Mouse (Mus musculus) adrenal gland, postnatal 4 days (tissue): ENCODE measurements around the gene Hist1h3g. TPM values are rescaled to one million over a fixed set of nuclear protein-coding genes. Genes with fewer than 3 reads are reported as not detected.
A peak's percentile ranks its signal among the peaks of the same experiment; 100 is the strongest.
"Not testable (repeated sequence)": the region's sequence is repeated elsewhere in the genome, so short reads cannot be mapped to it uniquely, and the experiment has no call there.

Source experiments
- DNase-seq, 2 experiments: peaks; one replicate each; pipeline ENCODE4 v3.0.0; 2021 to 2022; ENCODE audit warnings: low spot score in 2 of 2, mixed read lengths in 2 of 2
- total RNA-seq, 2 experiments: library from RNA; stranded (reverse); gene quantifications; 2 replicates each; pipeline ENCODE4 v1.2.3; 2021

Hist1h3g gene
- total RNA-seq, 2 experiments from 2014 or later, result 144 to 196 TPM

DNA sequence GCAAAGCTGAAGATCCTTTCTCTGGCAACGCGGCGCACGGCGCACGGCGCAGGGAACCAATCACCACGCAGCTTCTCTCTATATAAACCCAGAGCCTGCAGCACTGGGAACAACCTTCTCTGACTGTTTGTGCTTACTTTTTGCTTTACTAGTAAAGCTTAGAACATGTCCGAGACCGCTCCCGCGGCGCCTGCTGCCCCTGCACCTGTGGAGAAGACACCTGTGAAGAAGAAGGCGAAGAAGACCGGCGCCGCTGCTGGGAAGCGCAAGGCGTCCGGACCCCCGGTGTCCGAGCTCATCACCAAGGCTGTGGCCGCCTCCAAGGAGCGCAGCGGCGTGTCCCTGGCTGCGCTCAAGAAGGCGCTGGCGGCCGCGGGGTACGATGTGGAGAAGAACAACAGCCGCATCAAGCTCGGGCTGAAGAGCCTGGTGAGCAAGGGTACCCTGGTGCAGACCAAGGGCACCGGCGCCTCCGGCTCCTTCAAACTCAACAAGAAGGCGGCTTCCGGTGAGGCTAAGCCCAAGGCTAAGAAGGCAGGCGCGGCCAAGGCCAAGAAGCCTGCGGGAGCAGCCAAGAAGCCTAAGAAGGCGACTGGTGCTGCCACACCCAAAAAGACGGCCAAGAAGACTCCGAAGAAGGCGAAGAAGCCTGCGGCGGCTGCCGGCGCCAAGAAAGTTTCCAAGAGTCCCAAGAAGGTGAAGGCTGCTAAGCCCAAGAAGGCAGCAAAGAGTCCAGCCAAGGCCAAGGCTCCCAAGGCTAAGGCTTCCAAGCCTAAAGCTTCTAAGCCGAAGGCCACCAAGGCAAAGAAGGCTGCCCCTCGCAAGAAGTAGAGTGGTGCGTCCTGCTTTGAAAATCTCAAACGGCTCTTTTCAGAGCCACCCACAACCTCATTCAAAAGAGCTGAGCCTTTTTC lies 20.0 kb downstream of the Hist1h3g start:
- peak; percentile 48 to 64 for DNase-seq

DNA sequence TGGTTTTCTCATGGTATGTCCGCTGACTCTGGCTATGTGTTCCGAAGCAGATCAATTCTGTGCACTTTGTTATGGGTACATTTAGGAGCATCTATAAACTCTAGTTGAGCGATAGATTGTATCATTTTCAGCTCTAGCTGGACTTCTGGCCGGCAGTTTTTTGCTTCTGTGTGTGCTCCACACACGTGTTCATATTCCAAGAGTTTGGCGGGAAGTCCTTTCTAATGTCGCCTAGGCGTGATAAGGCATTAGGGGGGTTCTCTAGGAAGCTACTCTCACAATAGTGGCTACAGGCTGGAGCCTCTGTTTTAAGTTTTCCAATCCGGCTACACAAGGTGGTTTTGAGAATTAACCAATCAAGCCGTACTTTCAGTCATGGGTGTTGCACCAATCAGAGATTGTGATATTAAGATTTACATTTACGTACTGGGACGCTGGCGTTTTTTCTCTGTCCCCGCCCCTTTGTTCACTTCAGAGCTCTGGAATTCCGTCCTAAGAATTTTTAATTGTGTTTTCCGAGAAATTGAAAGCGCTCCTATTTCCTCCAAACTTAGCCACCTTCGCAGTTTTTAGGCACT lies 20.7 kb downstream of the Hist1h3g start:
- DNase-seq, result peak in 1 of 2 experiments; percentile 46

DNA sequence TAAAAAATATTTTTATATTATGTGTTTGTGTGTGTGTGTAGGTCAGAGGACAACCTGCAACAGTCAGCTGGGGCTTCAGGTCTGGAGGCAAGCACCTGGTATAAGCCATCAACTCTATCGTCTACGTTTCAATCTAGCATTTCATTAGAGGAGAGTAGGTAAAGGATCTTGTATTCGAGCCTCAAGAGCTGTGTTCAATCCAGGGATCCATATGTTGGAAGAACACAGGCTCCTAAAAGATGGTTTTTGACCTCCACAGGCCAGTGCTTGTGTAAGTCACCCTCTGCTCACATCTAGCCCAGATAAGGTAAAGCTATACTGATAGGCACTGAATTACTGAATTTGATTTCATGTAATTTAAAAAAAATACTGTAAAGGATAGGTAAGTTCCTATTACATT lies 21.7 kb downstream of the Hist1h3g start:
- no peak for DNase-seq

DNA sequence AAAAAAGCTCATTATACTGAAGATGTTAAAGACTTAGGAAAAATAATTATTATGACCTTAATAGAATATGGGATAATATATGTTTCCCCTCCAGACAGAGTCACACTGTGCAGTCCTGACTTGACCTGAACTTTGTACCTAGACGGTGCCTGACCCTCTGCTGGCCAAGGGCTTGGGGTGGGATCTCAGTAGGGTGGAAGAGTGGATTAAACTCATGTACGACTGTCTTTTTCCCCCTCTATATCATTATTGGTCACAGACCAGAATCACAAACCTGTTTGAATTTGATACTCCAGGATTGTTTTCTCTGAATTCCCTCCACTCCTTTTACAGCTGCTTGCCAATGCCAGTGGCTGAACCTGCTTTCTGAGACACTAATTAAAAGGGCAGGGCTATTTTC lies 25.5 kb downstream of the Hist1h3g start:
- not testable (repeated sequence) for DNase-seq

DNA sequence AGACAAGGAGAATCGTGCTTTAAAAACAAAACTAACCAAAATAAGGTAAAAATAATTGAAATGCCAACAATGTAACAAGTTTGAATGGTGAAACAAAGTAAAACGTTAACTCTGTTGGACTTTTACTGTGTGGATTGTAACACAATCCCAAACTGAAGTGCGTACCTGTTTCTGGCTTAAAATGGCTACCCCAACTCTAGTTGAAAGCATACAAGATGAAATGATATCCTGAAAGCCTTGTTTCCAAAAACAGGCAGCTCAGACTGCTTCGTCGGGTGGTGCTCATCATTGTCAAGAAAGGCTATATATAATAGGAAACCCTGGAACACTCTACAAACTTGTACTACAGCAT lies 26.3 kb downstream of the Hist1h3g start:
- DNase-seq, result not testable (repeated sequence)

DNA sequence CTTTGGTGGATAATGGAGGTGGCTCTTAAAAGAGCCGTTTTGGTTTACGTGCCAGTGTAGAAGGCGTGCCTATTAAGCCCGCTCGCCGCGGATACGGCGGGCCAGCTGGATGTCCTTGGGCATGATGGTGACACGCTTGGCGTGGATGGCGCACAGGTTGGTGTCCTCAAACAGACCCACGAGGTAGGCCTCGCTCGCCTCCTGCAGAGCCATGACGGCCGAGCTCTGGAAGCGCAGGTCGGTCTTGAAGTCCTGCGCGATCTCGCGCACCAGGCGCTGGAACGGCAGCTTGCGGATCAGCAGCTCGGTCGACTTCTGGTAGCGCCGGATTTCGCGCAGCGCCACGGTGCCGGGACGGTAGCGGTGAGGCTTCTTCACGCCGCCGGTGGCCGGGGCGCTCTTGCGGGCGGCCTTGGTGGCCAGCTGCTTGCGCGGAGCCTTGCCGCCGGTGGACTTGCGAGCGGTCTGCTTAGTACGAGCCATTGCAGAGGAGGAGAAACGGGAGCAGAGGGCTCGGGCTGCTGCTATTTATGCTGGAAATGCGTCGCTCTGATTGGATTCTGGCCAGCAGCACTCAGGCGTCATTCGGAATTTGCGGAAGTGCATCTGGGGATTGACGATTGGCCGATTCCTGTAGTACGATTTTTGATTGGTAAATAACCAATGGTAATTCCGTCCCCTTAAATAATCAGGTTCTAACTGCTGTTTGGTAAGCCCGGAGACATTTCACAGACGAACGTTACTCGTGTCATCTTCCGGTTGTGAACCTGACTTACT lies 26.8 kb downstream of the Hist1h3g start, which contains the start of gene Hist1h3e:
Gene Hist1h3e, minus strand, starts transcription at position 487 of the 777 bp plus-strand sequence.
- DNase-seq, result peak; percentile 89 to 90

GRCm38 (mm10) chr13:23562699-23563462 lies 27.7 kb downstream of the Hist1h3g start:
- DNase-seq, result no peak

- no peak for DNase-seq
Measured at GRCm38 (mm10) chr13:23564482-23564881, 29.3 kb downstream of the Hist1h3g start.

- not testable (repeated sequence) for DNase-seq
Measured at GRCm38 (mm10) chr13:23570261-23571021, 35.2 kb downstream of the Hist1h3g start.

DNA sequence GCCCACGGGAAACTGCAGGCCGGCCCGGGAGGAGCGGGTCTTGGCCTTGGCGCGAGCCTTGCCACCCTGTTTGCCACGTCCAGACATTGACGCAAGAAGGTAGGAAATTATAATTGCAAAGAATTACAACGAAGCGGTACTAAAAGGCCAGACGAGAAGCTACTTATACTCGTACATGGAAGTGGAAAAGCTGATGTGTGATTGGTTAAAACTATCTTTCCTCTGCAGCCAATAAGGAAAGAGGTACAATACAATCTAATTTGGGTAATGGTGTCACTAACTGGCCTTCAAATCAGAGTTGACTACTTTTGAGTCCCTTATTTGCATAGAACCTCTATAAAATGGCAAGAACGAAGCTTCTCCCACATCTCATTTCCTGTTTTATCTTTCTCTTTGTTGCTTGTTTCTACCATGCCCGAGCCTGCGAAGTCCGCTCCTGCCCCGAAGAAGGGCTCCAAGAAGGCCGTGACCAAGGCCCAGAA lies 35.8 kb downstream of the Hist1h3g start, which contains the start of the genes Hist1h2ae and Hist1h2bg:
Gene Hist1h2ae, minus strand, starts transcription at position 199 of the 482 bp plus-strand sequence.
Gene Hist1h2bg, plus strand, starts transcription at position 375 of the 482 bp plus-strand sequence.
- peak in 1 of 2 experiments; percentile 29 for DNase-seq

DNA sequence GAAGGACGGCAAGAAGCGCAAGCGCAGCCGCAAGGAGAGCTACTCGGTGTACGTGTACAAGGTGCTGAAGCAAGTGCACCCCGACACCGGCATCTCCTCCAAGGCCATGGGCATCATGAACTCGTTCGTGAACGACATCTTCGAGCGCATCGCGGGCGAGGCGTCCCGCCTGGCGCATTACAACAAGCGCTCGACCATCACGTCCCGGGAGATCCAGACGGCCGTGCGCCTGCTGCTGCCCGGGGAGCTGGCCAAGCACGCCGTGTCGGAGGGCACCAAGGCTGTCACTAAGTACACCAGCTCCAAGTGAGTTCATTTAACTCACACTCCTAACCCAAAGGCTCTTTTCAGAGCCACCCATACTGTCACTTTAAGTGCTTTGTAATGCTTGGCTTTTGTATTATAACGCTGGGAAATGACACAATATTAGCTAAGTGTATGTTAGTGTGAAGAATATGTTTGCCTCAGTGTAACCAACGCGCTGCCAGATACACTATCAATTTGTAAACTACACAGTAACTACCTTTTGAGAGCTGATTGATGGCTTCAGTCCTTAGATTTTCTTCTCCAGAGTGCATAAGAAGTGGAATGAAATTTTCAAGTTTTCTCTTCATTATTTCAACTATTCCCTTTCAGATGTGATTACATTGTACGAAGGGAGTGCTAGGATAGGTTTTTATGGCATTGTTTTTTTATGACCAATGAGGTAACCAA lies 36.4 kb downstream of the Hist1h3g start:
- not testable (repeated sequence) for DNase-seq

DNA sequence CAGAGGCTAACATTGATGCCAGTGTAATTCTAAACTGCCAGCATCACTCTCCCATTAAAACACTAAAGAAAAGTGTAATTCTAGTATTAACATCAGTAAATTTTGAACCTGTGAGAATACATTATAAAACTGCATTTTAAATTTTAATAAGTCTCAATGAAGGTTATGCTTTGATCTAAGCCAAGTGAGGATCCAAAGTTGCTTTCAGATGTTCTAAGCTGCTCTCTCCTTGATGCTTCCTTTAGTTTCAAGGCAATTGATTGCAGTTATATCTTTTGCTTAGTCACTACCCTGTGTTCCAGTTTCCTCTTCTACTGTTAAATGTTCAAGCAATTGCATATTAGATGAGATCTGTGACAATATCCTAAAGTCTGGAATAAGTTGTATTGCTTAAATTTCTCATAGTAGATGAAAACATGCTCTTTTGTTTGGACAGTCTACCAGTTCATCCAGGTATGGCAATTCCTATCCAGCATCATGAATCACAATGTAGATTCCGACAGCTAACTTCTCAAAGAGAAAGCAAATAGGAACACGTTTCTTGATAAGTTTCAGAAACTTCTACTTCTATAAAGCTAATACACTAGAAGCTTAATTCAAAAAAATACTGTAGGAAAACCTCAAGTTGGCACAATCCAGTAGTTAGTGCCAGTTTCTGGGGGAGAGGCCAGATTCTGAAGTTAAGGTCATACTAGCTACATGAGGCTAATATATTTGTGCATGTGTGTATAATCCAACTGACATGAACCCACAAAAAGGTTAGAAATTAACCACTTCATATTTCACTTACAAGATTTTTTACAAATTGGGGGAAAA lies 37.2 kb downstream of the Hist1h3g start:
- DNase-seq, result no peak

DNA sequence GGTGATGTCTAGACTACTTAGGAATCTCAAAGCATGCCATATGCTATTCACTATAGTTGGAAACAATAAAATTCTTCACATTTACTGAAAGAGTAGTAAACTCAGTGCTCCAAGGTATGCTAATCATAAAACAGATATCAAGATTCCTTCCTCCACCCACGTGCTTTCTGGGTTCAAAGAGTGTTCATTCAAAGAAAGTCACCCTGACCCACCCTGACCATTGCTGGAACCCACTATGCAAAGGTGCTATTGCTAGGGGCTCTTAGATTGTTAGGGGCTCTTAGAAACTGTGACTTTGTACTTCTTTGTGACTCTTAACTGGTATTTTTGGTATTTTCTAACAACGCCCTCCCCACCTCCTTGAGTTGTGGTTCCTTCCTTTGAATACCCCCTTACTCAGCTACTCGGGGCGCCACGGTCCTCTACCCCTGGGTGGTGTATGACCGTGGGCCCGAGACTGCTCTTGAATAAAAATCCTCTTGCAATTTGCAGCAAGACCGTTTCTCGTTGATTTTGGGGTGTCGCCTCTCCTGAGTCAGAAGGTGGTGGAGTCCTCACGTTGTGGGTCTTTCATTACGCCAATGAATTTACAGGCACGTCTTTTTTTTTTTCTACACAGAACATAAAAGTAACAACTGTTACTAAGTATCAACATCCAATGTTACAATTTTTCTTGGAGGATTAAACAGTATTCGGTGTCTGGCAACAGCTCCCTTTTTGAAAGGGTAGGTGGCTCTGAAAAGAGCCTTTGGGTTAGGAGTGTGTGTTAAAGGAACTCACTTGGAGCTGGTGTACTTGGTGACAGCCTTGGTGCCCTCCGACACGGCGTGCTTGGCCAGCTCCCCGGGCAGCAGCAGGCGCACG lies 38.0 kb downstream of the Hist1h3g start:
- not testable (repeated sequence) for DNase-seq

GRCm38 (mm10) chr13:23573898-23574524 lies 38.8 kb downstream of the Hist1h3g start, which contains the start of the genes Hist1h2bf and Hist1h2ad:
Hist1h2bf (minus strand) TSS chr13:23574196.
Hist1h2ad (plus strand) TSS chr13:23574381.
- DNase-seq, result peak; percentile 49 to 79

DNA sequence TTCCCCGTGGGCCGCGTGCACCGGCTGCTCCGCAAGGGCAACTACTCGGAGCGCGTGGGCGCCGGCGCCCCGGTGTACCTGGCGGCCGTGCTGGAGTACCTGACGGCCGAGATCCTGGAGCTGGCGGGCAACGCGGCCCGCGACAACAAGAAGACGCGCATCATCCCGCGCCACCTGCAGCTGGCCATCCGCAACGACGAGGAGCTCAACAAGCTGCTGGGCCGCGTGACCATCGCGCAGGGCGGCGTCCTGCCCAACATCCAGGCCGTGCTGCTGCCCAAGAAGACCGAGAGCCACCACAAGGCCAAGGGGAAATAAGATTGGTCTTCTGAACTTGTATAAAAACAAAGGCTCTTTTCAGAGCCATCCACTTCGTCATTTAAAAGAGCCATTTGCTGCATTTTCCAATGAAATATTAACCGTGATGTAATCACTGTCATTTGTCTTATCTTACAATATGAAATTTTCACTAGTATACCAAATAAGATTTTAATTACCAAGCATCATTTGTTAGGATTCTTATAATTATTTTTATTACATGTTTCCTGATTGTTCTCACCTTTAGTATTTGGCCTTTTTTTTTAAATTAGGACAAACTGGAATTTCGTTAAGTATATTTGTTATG lies 39.4 kb downstream of the Hist1h3g start:
- DNase-seq, result not testable (repeated sequence)

GRCm38 (mm10) chr13:23575271-23575851 lies 40.1 kb downstream of the Hist1h3g start, which contains the start of gene Hist1h3d:
Hist1h3d (plus strand) TSS chr13:23575763.
- no peak for DNase-seq
